Mouse (Mus musculus) olfactory bulb, adult 2 months (tissue): ENCODE data around the gene Cgnl1. TPM values are rescaled to one million over a fixed set of nuclear protein-coding genes. Genes with fewer than 3 reads are reported as not detected.

Experiments
- H3K27ac ChIP-seq: fragments of 200-500 bp; 2 replicates; pipeline ENCODE4 v1.5.1; 2012; ENCODE audit warnings: low read depth, low read length; ENCODE audit not compliant: insufficient read depth
- H3K4me1 ChIP-seq: fragments of 200-500 bp; 2 replicates; pipeline ENCODE4 v1.6.1; 2012; ENCODE audit warnings: low read length; ENCODE audit not compliant: control insufficient read depth, insufficient read depth
- H3K4me3 ChIP-seq: fragments of 200-500 bp; 2 replicates; pipeline ENCODE4 v1.5.1; 2012; ENCODE audit warnings: mild to moderate bottlenecking, low read depth, low read length, moderate library complexity; ENCODE audit not compliant: insufficient read depth
- CTCF ChIP-seq: fragments of 200-500 bp; IDR thresholded peaks from 2 replicates; pipeline ENCODE4 v1.5.1; 2012; ENCODE audit warnings: low read depth, mild to moderate bottlenecking, low read length, moderate library complexity; ENCODE audit not compliant: insufficient read depth
- POLR2A ChIP-seq: fragments of 200-500 bp; IDR thresholded peaks from 2 replicates; pipeline ENCODE4 v1.6.1; 2012; ENCODE audit warnings: mild to moderate bottlenecking, low read depth, low read length, moderate library complexity; ENCODE audit not compliant: insufficient read depth
- WGBS: fragments of 180-500 bp; shearing (Covaris S2); methylation state at CpG from one replicate; pipeline ENCODE4 v1.1.7; 2018; 5-methylcytosine and 5-hydroxymethylcytosine counted together
- polyA plus RNA-seq: library from polyadenylated mRNA; stranded (reverse); fragments of >200 nt; gene quantifications from 2 replicates; pipeline ENCODE4 v1.2.4, GENCODE M21; 2012; ENCODE audit warnings: low replicate concordance; ENCODE audit not compliant: missing spikeins, insufficient read depth, insufficient read length

Cgnl1 gene
- polyA plus RNA-seq, 1 experiment: not detected

- Histone ChIP-seq H3K27ac (no peak overlapping the region), H3K4me1 (peaks cover 2% of the 10 kb centered on the region; the same call in 1 of the 2 replicates), H3K4me3 (no peak overlapping the region)
- 78% methylated on average over 12 of the region's 12 CpGs for WGBS
- TF ChIP-seq POLR2A (no peak), CTCF (no peak)
Measured at GRCm38 (mm10) chr9:71738081-71738930, 33.1 kb downstream of the Cgnl1 start.

- Histone ChIP-seq H3K4me3 (no peak overlapping the region), H3K4me1 (peaks cover 2% of the 10 kb centered on the region; the same call in 1 of the 2 replicates), H3K27ac (no peak overlapping the region)
- no peak for TF ChIP-seq CTCF
- TF ChIP-seq POLR2A: no peak
- 56% methylated on average over 3 of the region's 3 CpGs for WGBS
Measured at GRCm38 (mm10) chr9:71737257-71738023, 34.0 kb downstream of the Cgnl1 start.

- Histone ChIP-seq H3K4me1 (peaks cover 2% of the 10 kb centered on the region; the same call in 1 of the 2 replicates), H3K4me3 (no peak overlapping the region), H3K27ac (no peak overlapping the region)
- WGBS: 93% methylated on average over 7 of the region's 7 CpGs
- TF ChIP-seq CTCF (no peak), POLR2A (no peak)
Measured at GRCm38 (mm10) chr9:71735886-71736285, 35.5 kb downstream of the Cgnl1 start.

GRCm38 (mm10) chr9:71733559-71733958, 37.8 kb downstream of the Cgnl1 start:
- peaks cover 2% of the 10 kb centered on the region; the same call in 1 of the 2 replicates for H3K4me1 ChIP-seq
- WGBS: 95% methylated on average over 2 of the region's 2 CpGs
- no peak for TF ChIP-seq CTCF
- no peak for TF ChIP-seq POLR2A

GRCm38 (mm10) chr9:71728822-71729311, 42.5 kb downstream of the Cgnl1 start:
- Histone ChIP-seq H3K4me3 (no peak overlapping the region), H3K27ac (no peak overlapping the region), H3K4me1 (no peaks in the 10 kb centered on the region)
- WGBS: 55% methylated on average over 5 of the region's 5 CpGs
- TF ChIP-seq CTCF (no peak), POLR2A (no peak)

More at GRCm38 (mm10) chr9:71733559-71733958, 37.8 kb downstream of the Cgnl1 start:
- no peak overlapping the region for H3K27ac ChIP-seq
- no peak overlapping the region for H3K4me3 ChIP-seq

GRCm38 (mm10) chr9:71727233-71727632, 44.2 kb downstream of the Cgnl1 start:
- Histone ChIP-seq H3K27ac (no peak overlapping the region), H3K4me3 (no peak overlapping the region), H3K4me1 (no peaks in the 10 kb centered on the region)
- TF ChIP-seq CTCF (no peak), POLR2A (no peak)
- 83% methylated on average over 4 of the region's 4 CpGs for WGBS

GRCm38 (mm10) chr9:71726121-71726520, 45.3 kb downstream of the Cgnl1 start:
- Histone ChIP-seq H3K4me1 (no peaks in the 10 kb centered on the region), H3K4me3 (no peak overlapping the region), H3K27ac (no peak overlapping the region)
- TF ChIP-seq POLR2A (no peak), CTCF (no peak)
- 74% methylated on average over 3 of the region's 3 CpGs for WGBS

GRCm38 (mm10) chr9:71722366-71722765, 49.0 kb downstream of the Cgnl1 start:
- H3K27ac ChIP-seq: no peak overlapping the region
- WGBS: 83% methylated on average over 3 of the region's 3 CpGs
- H3K4me3 ChIP-seq: no peak overlapping the region
- H3K4me1 ChIP-seq: 0 out of 2 replicates have a peak, but pooled peaks cover 1% of the 10 kb centered on the region
- TF ChIP-seq POLR2A: no peak
- no peak for TF ChIP-seq CTCF
